Mouse (Mus musculus) spleen, adult 12 weeks (tissue): ENCODE results near the gene Arhgap1.

Experiments
- DNase-seq: peaks from one replicate; pipeline ENCODE4 v3.0.0; 2022; ENCODE audit warnings: low spot score

Gene Arhgap1

DNA sequence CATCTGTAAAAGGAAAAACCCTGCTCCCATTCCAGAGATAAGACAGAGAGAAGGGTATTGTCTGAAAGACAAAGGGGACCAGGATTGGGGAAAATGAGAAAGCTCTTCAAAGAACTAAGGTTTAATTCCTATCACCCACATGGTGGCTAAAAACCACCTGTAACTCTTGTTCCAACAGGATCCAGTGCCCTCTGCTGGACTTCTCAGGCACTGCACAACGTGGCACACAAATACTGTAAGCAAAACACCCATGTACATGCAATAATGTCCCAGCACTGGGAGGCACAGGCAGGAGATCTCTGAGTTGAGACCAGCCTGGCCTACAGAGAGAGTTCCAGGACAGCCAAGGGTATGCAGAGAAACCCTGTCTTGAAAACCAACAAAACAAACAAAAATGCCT lies 2.9 kb upstream of the Arhgap1 start:
- DNase-seq, result peak; percentile 49

DNA sequence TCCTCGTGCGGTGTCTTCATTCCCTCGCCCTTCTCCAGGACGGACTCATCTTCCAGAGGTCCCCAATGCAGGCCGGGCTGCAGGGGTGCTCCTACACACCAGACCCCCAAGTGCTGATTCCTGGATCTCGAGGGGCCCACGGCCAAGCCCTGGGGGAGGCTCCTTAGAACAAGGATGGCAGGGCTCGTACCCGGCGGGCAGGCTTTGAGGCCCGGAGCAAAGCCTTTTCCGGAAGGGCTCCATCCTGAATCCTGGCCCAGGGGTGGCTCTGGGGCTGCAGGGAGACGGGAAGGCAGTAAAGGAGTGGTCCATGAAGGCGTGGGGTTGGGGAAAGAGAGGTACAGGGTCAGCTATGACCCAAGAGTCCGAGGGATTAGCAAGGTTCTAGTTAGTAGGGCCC lies 508 bp upstream of the Arhgap1 start:
- DNase-seq, result no peak

- DNase-seq, result no peak
These were observed 818 bp downstream of the Arhgap1 start for GRCm38 (mm10) chr2:91650360-91650995.

GRCm38 (mm10) chr2:91651458-91652258 lies 2.0 kb downstream of the Arhgap1 start:
- DNase-seq, result no peak

GRCm38 (mm10) chr2:91652863-91653262 lies 3.2 kb downstream of the Arhgap1 start:
- no peak for DNase-seq

- DNase-seq, result no peak
These were observed 5.7 kb downstream of the Arhgap1 start for GRCm38 (mm10) chr2:91655388-91655787.

DNA sequence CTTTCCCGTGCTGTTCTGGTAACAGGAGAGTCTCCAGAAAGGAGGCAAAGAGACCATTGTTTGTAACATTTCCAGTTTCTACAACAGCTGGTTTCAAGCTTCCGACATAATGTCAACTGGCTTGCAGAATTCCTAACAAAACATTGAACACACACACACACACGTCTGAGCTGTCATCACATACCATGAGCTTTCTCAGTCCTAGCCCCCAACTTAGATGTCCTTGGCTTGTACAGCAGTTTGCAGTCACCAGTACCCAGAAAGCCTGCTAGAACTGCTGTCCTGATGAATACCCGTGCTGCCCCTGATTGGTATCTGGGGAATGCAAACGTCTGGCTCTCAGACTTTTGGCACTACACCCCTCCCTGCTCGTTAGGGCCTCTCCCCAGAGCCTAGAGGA lies 6.2 kb downstream of the Arhgap1 start:
- no peak for DNase-seq

GRCm38 (mm10) chr2:91656774-91657173 lies 7.1 kb downstream of the Arhgap1 start:
- DNase-seq, result no peak

DNA sequence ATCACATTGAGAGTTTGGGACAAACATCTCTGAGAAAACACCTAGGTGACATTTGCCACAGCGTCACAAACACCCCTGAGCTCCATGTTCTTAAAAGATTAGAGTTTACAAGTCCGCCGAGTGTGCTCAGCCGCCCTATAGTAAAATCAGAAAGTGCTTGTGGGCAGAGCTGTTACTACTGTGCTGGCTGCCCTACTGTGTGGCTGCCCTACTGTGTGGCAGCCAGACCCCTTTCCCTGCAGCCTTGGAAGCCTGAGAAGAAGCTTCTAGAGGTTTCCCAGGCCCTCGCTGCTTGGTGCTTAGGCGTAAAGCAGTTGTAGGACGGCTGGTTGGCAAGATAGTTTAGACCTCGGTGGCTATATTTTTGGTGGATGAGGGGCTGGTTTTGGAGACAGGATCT lies 10.0 kb downstream of the Arhgap1 start:
- no peak for DNase-seq

GRCm38 (mm10) chr2:91660981-91661380 lies 11.3 kb downstream of the Arhgap1 start:
- DNase-seq, result no peak

GRCm38 (mm10) chr2:91664780-91665179 lies 15.1 kb downstream of the Arhgap1 start:
- no peak for DNase-seq

- DNase-seq, result no peak
These were observed 16.8 kb downstream of the Arhgap1 start for GRCm38 (mm10) chr2:91666386-91666910.

- no peak for DNase-seq
These were observed 18.1 kb downstream of the Arhgap1 start for GRCm38 (mm10) chr2:91667747-91668146.

DNA sequence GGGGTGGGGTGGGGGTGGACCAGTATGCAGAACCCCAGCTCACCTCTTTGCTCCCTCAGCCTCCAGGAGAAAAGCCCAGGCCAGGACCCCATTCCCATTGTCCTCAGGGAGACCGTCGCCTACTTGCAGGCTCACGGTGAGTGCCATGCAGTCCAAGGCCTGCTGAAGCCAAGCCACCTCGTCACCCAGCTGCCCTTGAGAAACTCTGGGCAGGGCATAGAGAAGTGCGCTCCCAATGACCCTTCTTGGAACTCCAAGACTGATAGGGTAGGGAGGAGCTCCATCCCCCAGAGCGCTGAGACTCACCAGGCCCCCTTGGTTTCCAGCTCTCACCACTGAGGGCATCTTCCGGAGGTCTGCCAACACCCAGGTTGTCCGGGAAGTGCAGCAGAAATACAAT lies 19.7 kb downstream of the Arhgap1 start:
- DNase-seq, result no peak

DNA sequence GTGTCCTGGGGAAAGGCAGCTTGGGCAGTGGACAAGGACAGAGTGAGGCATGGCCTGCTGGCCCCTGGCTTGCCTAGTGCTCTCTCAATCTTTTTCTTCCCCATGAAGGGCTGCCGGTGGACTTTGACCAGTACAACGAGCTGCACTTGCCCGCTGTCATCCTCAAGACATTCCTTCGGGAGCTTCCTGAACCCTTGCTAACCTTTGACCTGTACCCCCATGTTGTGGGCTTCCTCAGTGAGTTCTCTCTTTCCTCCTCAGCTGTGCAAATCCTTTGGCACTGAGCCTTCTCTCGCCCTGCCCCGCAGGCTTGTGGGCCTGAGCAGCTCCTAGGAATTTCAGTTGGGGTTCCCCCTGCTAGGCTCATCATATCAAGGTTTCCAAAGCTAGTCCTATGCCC lies 20.4 kb downstream of the Arhgap1 start:
- DNase-seq, result no peak

DNA sequence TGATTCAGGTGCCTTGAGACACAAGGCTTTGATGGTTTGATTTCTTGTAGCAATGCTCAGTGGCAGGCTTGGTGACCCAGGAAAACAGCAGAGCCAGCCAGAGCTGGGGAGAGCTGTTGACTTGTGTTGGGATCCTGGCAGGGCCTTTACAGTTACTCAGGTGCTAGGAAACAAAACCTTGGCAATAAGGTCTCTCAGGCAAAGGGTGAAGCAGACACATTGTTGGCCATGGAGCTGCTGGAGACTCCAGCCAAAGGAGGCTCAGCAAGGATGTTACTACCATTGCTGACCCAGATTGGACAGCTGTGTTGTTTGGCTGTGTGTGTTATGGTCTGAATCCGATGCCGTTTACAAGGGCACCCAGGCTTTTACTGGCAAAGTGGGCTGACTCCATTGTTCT lies 23.9 kb downstream of the Arhgap1 start:
- DNase-seq, result no peak

DNA sequence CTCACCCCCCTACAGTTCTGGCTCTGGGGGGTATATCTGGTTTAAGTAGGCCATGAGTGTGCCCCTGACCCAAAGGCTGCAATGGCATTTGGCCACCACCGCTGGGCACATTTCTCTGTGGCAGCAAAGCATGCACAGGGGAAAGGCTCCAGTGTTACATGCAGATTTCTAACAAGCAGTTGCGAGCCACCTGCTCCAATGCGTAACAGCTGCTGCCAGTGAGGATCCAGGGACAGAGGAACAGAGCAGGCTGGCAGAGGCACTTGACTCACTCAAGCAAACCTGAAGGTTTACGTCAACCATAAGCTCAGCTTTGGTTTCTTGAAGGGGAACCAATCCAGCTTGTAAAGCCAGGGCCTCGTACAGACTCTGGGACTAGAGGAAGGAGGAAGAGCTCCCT lies 25.2 kb downstream of the Arhgap1 start:
- DNase-seq, result no peak

GRCm38 (mm10) chr2:91676420-91676819 lies 26.8 kb downstream of the Arhgap1 start:
- DNase-seq, result no peak

- DNase-seq, result no peak
These were observed 27.3 kb downstream of the Arhgap1 start for GRCm38 (mm10) chr2:91676961-91677360.

- no peak for DNase-seq
These were observed 33.2 kb downstream of the Arhgap1 start for GRCm38 (mm10) chr2:91682850-91683249.

- no peak for DNase-seq
These were observed 34.3 kb downstream of the Arhgap1 start for GRCm38 (mm10) chr2:91683919-91684318.

- DNase-seq, result no peak
These were observed 39.8 kb downstream of the Arhgap1 start for GRCm38 (mm10) chr2:91689452-91689851.

- DNase-seq, result no peak
These were observed 46.0 kb downstream of the Arhgap1 start for GRCm38 (mm10) chr2:91695436-91696224.
